8 mouse cellular contexts compared by ENCODE assay signal in genomic region chr15:102355134-102355870, GRCm38 (mm10). TPM values are rescaled to one million over a fixed set of nuclear protein-coding genes. Genes with fewer than 3 reads are reported as not detected.
DNase-seq lines count a peak whose midpoint lies in the region; ATAC-seq and TF ChIP-seq lines count a peak whose summit lies in the region.

No protein-coding gene starts in this region.

- H3K4me3 ChIP-seq in intestine, postnatal 0 days (ENCODE audit: low read depth, low read length), result peak overlapping the region; percentile 46
- H3K4me3 ChIP-seq in liver, embryonic 12.5 days, result peak overlapping the region; percentile 56
- H3K4me3 ChIP-seq in neural tube, embryonic 11.5 days (ENCODE audit: low read depth, low read length), result peak overlapping the region; percentile 34

- no peak for ATAC-seq in intestine, postnatal 0 days
- 0 out of 2 replicates have a peak, but pooled peaks have one; percentile 2 for ATAC-seq in liver, embryonic 12.5 days
- peak; percentile 60 for ATAC-seq in neural tube, embryonic 11.5 days (ENCODE audit: insufficient read depth, low FRiP score, low TSS enrichment)

- H3K9me3 ChIP-seq in intestine, postnatal 0 days (ENCODE audit: control insufficient read depth), result no peaks in the 10 kb centered on the region
- no peaks in the 10 kb centered on the region for H3K9me3 ChIP-seq in liver, embryonic 12.5 days (replicated peaks)
- no peaks in the 10 kb centered on the region for H3K9me3 ChIP-seq in neural tube, embryonic 11.5 days (ENCODE audit: control insufficient read depth, low read length)

- H3K4me1 ChIP-seq in intestine, postnatal 0 days (replicated peaks; ENCODE audit: control insufficient read depth, insufficient read depth, low read length), result no peaks in the 10 kb centered on the region
- peaks cover 36% of the 10 kb centered on the region for H3K4me1 ChIP-seq in liver, embryonic 12.5 days
- peaks cover 20% of the 10 kb centered on the region for H3K4me1 ChIP-seq in neural tube, embryonic 11.5 days (ENCODE audit: control insufficient read depth, insufficient read depth, low read length)

- TF ChIP-seq CTCF in intestine, postnatal 0 days (IDR thresholded peaks at IDR 0.05; ENCODE audit: low read depth), result peak; percentile 58

- no peaks in the 10 kb centered on the region for H3K36me3 ChIP-seq in intestine, postnatal 0 days (ENCODE audit: control insufficient read depth, insufficient read depth)
- no peaks in the 10 kb centered on the region for H3K36me3 ChIP-seq in liver, embryonic 12.5 days
- H3K36me3 ChIP-seq in neural tube, embryonic 11.5 days (ENCODE audit: control insufficient read depth, insufficient read depth, low read length), result no peaks in the 10 kb centered on the region

- H3K4me2 ChIP-seq in intestine, postnatal 0 days (replicated peaks; ENCODE audit: low read depth), result peak overlapping the region; percentile 86
- H3K4me2 ChIP-seq in liver, embryonic 12.5 days, result peak overlapping the region; percentile 86
- peak overlapping the region; percentile 72 for H3K4me2 ChIP-seq in neural tube, embryonic 11.5 days (ENCODE audit: low read depth)

- no peak overlapping the region for H3K27ac ChIP-seq in intestine, postnatal 0 days (ENCODE audit: low read depth, low read length)
- peak overlapping the region; percentile 17; the same call in 1 of the 2 replicates for H3K27ac ChIP-seq in liver, embryonic 12.5 days
- H3K27ac ChIP-seq in neural tube, embryonic 11.5 days (ENCODE audit: low read depth, low read length), result peak overlapping the region; percentile 81

- WGBS in intestine, postnatal 0 days, result 1% methylated on average over 41 of the region's 49 CpGs
- WGBS in liver, embryonic 12.5 days (ENCODE audit: insufficient replicate concordance), result under 1% methylated on average over 49 of the region's 49 CpGs
- under 1% methylated on average over 44 of the region's 49 CpGs for WGBS in neural tube, embryonic 11.5 days

- 0 out of 2 replicates have a peak overlapping the region, but pooled peaks have one; percentile 48 for H3K9ac ChIP-seq in intestine, postnatal 0 days (ENCODE audit: low read depth, low read length)
- peak overlapping the region; percentile 62 for H3K9ac ChIP-seq in liver, embryonic 12.5 days
- H3K9ac ChIP-seq in neural tube, embryonic 11.5 days (ENCODE audit: low read length), result peak overlapping the region; percentile 71

- DNase-seq in right cerebral cortex, adult 18-20 months, result peak; percentile 26
- DNase-seq in right cerebral cortex, postnatal 36 days (ENCODE audit: low spot score in 2 of 2), result no peak
- peak; percentile 80 for DNase-seq in embryo, embryonic 10.5 days (ENCODE audit: low spot score)
- DNase-seq in heart, adult 18-20 months, result peak; percentile 46 to 69
- DNase-seq in neural tube, embryonic 11.5 days (ENCODE audit: low spot score), result peak; percentile 78
- no peak for DNase-seq in urinary bladder, adult 2 months (ENCODE audit: low spot score)

- H3K27me3 ChIP-seq in intestine, postnatal 0 days (replicated peaks; ENCODE audit: control insufficient read depth, insufficient read depth, low read length), result peaks cover 50% of the 10 kb centered on the region
- peaks cover 72% of the 10 kb centered on the region for H3K27me3 ChIP-seq in liver, embryonic 12.5 days (replicated peaks)
- peaks cover 11% of the 10 kb centered on the region for H3K27me3 ChIP-seq in neural tube, embryonic 11.5 days (ENCODE audit: control insufficient read depth, insufficient read depth, low read length)

RNA-seq across cellular contexts. Expression of gene Aaas, which starts 4.7 kb away (rescaled TPM):
- total RNA-seq in heart, adult 18-20 months (2021), result 10 to 100 TPM in 1 of 2 experiments, 1 to 10 TPM in 1; 9.8 to 12.1 TPM
- 15.0 and 16.8 TPM in 2 replicates for polyA plus RNA-seq in intestine, postnatal 0 days (2015; fragmentation: Nextera tagmentation; extraction: Ambion mirVana)
- polyA plus RNA-seq in liver, embryonic 12.5 days (2016; fragmentation: Nextera tagmentation; extraction: Ambion mirVana), result 69.7 and 74.7 TPM in 2 replicates
- polyA plus RNA-seq in neural tube, embryonic 11.5 days (2014; fragmentation: Nextera tagmentation; extraction: Ambion mirVana), result 84.7 and 86.7 TPM in 2 replicates
- polyA plus RNA-seq in urinary bladder, adult 2 months (2012; rRNA removed), result 19.1 and 21.4 TPM in 2 replicates

RNA-seq across cellular contexts. Expression of gene Sp7, which starts 11.7 kb away (rescaled TPM):
- total RNA-seq in heart, adult 18-20 months (2021), result not detected
- 0.07 and 0.14 TPM in 2 replicates for polyA plus RNA-seq in intestine, postnatal 0 days (2015; fragmentation: Nextera tagmentation; extraction: Ambion mirVana)
- polyA plus RNA-seq in liver, embryonic 12.5 days (2016; fragmentation: Nextera tagmentation; extraction: Ambion mirVana), result 0.37 and 0.63 TPM in 2 replicates
- polyA plus RNA-seq in neural tube, embryonic 11.5 days (2014; fragmentation: Nextera tagmentation; extraction: Ambion mirVana), result 0.70 and 0.96 TPM in 2 replicates
- polyA plus RNA-seq in urinary bladder, adult 2 months (2012; rRNA removed), result 0.15 and 0.21 TPM in 2 replicates

RNA-seq across cellular contexts. Expression of gene Myg1, which starts 23.8 kb away (rescaled TPM):
- total RNA-seq in heart, adult 18-20 months (2021), result 10 to 100 TPM; 25.0 to 26.0 TPM
- polyA plus RNA-seq in intestine, postnatal 0 days (2015; fragmentation: Nextera tagmentation; extraction: Ambion mirVana), result 35.8 and 41.5 TPM in 2 replicates
- polyA plus RNA-seq in liver, embryonic 12.5 days (2016; fragmentation: Nextera tagmentation; extraction: Ambion mirVana), result 62.0 and 66.8 TPM in 2 replicates
- 92.9 and 102 TPM in 2 replicates for polyA plus RNA-seq in neural tube, embryonic 11.5 days (2014; fragmentation: Nextera tagmentation; extraction: Ambion mirVana)
- polyA plus RNA-seq in urinary bladder, adult 2 months (2012; rRNA removed), result 54.1 and 59.1 TPM in 2 replicates

RNA-seq across cellular contexts. Expression of gene Pfdn5, which starts 29.4 kb away (rescaled TPM):
- total RNA-seq in heart, adult 18-20 months (2021), result 100 to 1,000 TPM; 340 to 348 TPM
- polyA plus RNA-seq in intestine, postnatal 0 days (2015; fragmentation: Nextera tagmentation; extraction: Ambion mirVana), result 339 and 341 TPM in 2 replicates
- 150 and 168 TPM in 2 replicates for polyA plus RNA-seq in liver, embryonic 12.5 days (2016; fragmentation: Nextera tagmentation; extraction: Ambion mirVana)
- 386 and 396 TPM in 2 replicates for polyA plus RNA-seq in neural tube, embryonic 11.5 days (2014; fragmentation: Nextera tagmentation; extraction: Ambion mirVana)
- polyA plus RNA-seq in urinary bladder, adult 2 months (2012; rRNA removed), result 396 and 519 TPM in 2 replicates

RNA-seq across cellular contexts. Expression of gene Sp1, which starts 50.6 kb away (rescaled TPM):
- total RNA-seq in heart, adult 18-20 months (2021), result 10 to 100 TPM; 31.9 to 39.6 TPM
- polyA plus RNA-seq in intestine, postnatal 0 days (2015; fragmentation: Nextera tagmentation; extraction: Ambion mirVana), result 5.6 and 5.8 TPM in 2 replicates
- polyA plus RNA-seq in liver, embryonic 12.5 days (2016; fragmentation: Nextera tagmentation; extraction: Ambion mirVana), result 5.1 and 5.6 TPM in 2 replicates
- 10.4 and 11.1 TPM in 2 replicates for polyA plus RNA-seq in neural tube, embryonic 11.5 days (2014; fragmentation: Nextera tagmentation; extraction: Ambion mirVana)
- polyA plus RNA-seq in urinary bladder, adult 2 months (2012; rRNA removed), result 19.1 and 24.2 TPM in 2 replicates

Comparison
In these comparisons a context has a peak if more than half of its experiments do, and no peak if none do; other contexts are left out.
1. DNase-seq: peak in right cerebral cortex, adult 18-20 months (single experiment), embryo, embryonic 10.5 days (single experiment), heart, adult 18-20 months (2 of 2) and neural tube, embryonic 11.5 days (single experiment); none in right cerebral cortex, postnatal 36 days (0 of 2) and urinary bladder, adult 2 months (single experiment).
2. Peak in every context shown above with its lines, with median percentiles within 50 percentile points of each other: H3K4me2 ChIP-seq, H3K4me3 ChIP-seq and H3K9ac ChIP-seq.